Mouse (Mus musculus) forebrain, embryonic 10.5 days (tissue): ENCODE data around the gene Prap1. TPM values are rescaled to one million over a fixed set of nuclear protein-coding genes. Genes with fewer than 3 reads are reported as not detected.

Experiments used
- DNase-seq: peaks from one replicate; pipeline ENCODE4 v3.0.0-alpha.2; 2017; ENCODE audit warnings: low spot score; ENCODE audit errors: extremely low spot score
- H3K27ac ChIP-seq: fragments of 300-500 bp; sonication (generic); 2 replicates; pipeline ENCODE4 v1.5.1; 2016; ENCODE audit warnings: mild to moderate bottlenecking
- H3K27me3 ChIP-seq: fragments of 300-500 bp; sonication (generic); 2 replicates; pipeline ENCODE4 v1.6.1; 2016; ENCODE audit warnings: mild to moderate bottlenecking; ENCODE audit not compliant: poor library complexity, severe bottlenecking
- H3K36me3 ChIP-seq: fragments of 300-500 bp; sonication (generic); replicated peaks from 2 replicates; pipeline ENCODE4 v1.6.1; 2016; ENCODE audit warnings: mild to moderate bottlenecking, moderate library complexity
- H3K4me1 ChIP-seq: fragments of 300-500 bp; sonication (generic); 2 replicates; pipeline ENCODE4 v1.6.1; 2016
- H3K4me3 ChIP-seq: fragments of 300-500 bp; sonication (generic); 2 replicates; pipeline ENCODE4 v1.5.1; 2016; ENCODE audit warnings: mild to moderate bottlenecking, moderate library complexity
- H3K9me3 ChIP-seq: fragments of 300-500 bp; sonication (generic); 2 replicates; pipeline ENCODE4 v1.6.1; 2016; ENCODE audit warnings: mild to moderate bottlenecking, moderate library complexity
- WGBS: fragments of 180-500 bp; shearing (Covaris S2); methylation state at CpG from one replicate; pipeline ENCODE4 v1.1.7; 2016; 5-methylcytosine and 5-hydroxymethylcytosine counted together
- polyA plus RNA-seq: library from polyadenylated mRNA; unstranded; fragments of >200 nt; fragmentation: Nextera tagmentation; extraction: Ambion mirVana; gene quantifications from 2 replicates; pipeline ENCODE4 v1.2.1, GENCODE M21; 2016

The Prap1 gene
- polyA plus RNA-seq, 1 experiment from 2014 or later, result not detected

- WGBS, result 85% methylated on average over 1 of the region's 1 CpGs
- DNase-seq, result no peak
- H3K27me3 ChIP-seq, result peaks cover 25% of the 10 kb centered on the region
- H3K4me1 ChIP-seq, result peaks cover 19% of the 10 kb centered on the region
- H3K36me3 ChIP-seq, result no peaks in the 10 kb centered on the region
- no peak overlapping the region for H3K4me3 ChIP-seq
- no peaks in the 10 kb centered on the region for H3K9me3 ChIP-seq
- no peak overlapping the region for H3K27ac ChIP-seq
These were observed 5.3 kb downstream of the Prap1 start for GRCm38 (mm10) chr7:140098466-140098865.

- WGBS, result 79% methylated on average over 10 of the region's 10 CpGs
These were observed 8.3 kb downstream of the Prap1 start for GRCm38 (mm10) chr7:140101498-140101897.

GRCm38 (mm10) chr7:140101993-140102860 is 9.0 kb downstream of the Prap1 start, which contains the start of gene Fuom:
Gene Fuom (minus strand): TSS chr7:140102441.
- Histone ChIP-seq H3K36me3 (peaks cover 23% of the 10 kb centered on the region), H3K27me3 (peaks cover 25% of the 10 kb centered on the region), H3K9me3 (no peaks in the 10 kb centered on the region), H3K4me3 (peak within 1 kb of the TSS; percentile 58), H3K4me1 (peaks cover 19% of the 10 kb centered on the region), H3K27ac (peak within 1 kb of the TSS; percentile 70)
- 2% methylated on average over 30 of the region's 30 CpGs for WGBS
- peak; percentile 75 for DNase-seq

More at GRCm38 (mm10) chr7:140101498-140101897, 8.3 kb downstream of the Prap1 start:
- H3K4me3 ChIP-seq, result peak overlapping the region; percentile 58
- H3K27ac ChIP-seq, result peak overlapping the region; percentile 70; the same call in 1 of the 2 replicates
- H3K9me3 ChIP-seq, result no peaks in the 10 kb centered on the region
- peaks cover 19% of the 10 kb centered on the region for H3K4me1 ChIP-seq
- DNase-seq, result no peak
- H3K36me3 ChIP-seq, result peaks cover 16% of the 10 kb centered on the region
- H3K27me3 ChIP-seq, result peaks cover 25% of the 10 kb centered on the region

- no peak overlapping the region for H3K27ac ChIP-seq
- peaks cover 39% of the 10 kb centered on the region for H3K36me3 ChIP-seq
- H3K4me3 ChIP-seq, result no peak overlapping the region
- no peak for DNase-seq
- peaks cover 25% of the 10 kb centered on the region for H3K27me3 ChIP-seq
- H3K9me3 ChIP-seq, result no peaks in the 10 kb centered on the region
- WGBS, result 82% methylated on average over 4 of the region's 4 CpGs
- H3K4me1 ChIP-seq, result peaks cover 19% of the 10 kb centered on the region
These were observed 10.8 kb downstream of the Prap1 start for GRCm38 (mm10) chr7:140104009-140104408.

- H3K27ac ChIP-seq, result no peak overlapping the region
- H3K36me3 ChIP-seq, result peaks cover 62% of the 10 kb centered on the region
- no peaks in the 10 kb centered on the region for H3K27me3 ChIP-seq
- no peak for DNase-seq
- H3K4me3 ChIP-seq, result no peak overlapping the region
- 76% methylated on average over 3 of the region's 3 CpGs for WGBS
- no peaks in the 10 kb centered on the region for H3K9me3 ChIP-seq
- peaks cover 19% of the 10 kb centered on the region for H3K4me1 ChIP-seq
These were observed 18.7 kb downstream of the Prap1 start for GRCm38 (mm10) chr7:140111943-140112342.

- DNase-seq, result peak; percentile 26
- H3K4me1 ChIP-seq, result peaks cover 22% of the 10 kb centered on the region
These were observed 22.6 kb downstream of the Prap1 start, which contains the start of gene Paox for GRCm38 (mm10) chr7:140115583-140116328. Gene Paox (plus strand): TSS chr7:140115799.

GRCm38 (mm10) chr7:140116329-140117054 is 23.3 kb downstream of the Prap1 start, which contains the start of gene Echs1:
Gene Echs1 (minus strand): TSS chr7:140116476.
- 4% methylated on average over 28 of the region's 28 CpGs for WGBS
- Histone ChIP-seq H3K27ac (peak within 1 kb of the TSS; percentile 93), H3K36me3 (peaks cover 18% of the 10 kb centered on the region), H3K4me1 (peaks cover 22% of the 10 kb centered on the region), H3K9me3 (no peaks in the 10 kb centered on the region), H3K4me3 (peak within 1 kb of the TSS; percentile 78), H3K27me3 (no peaks in the 10 kb centered on the region)
- peak; percentile 85 for DNase-seq

More at GRCm38 (mm10) chr7:140115583-140116328, 22.6 kb downstream of the Prap1 start, which contains the start of gene Paox:
- Histone ChIP-seq H3K27ac (peak within 1 kb of the TSS; percentile 93), H3K9me3 (no peaks in the 10 kb centered on the region), H3K4me3 (peak within 1 kb of the TSS; percentile 78), H3K36me3 (peaks cover 25% of the 10 kb centered on the region), H3K27me3 (no peaks in the 10 kb centered on the region)
- 4% methylated on average over 23 of the region's 23 CpGs for WGBS

GRCm38 (mm10) chr7:140120484-140120883 is 27.3 kb downstream of the Prap1 start:
- no peak for DNase-seq
- 91% methylated on average over 2 of the region's 2 CpGs for WGBS
- Histone ChIP-seq H3K9me3 (no peaks in the 10 kb centered on the region), H3K4me1 (peaks cover 21% of the 10 kb centered on the region), H3K27ac (no peak overlapping the region), H3K27me3 (peaks cover 9% of the 10 kb centered on the region; the same call in 1 of the 2 replicates), H3K4me3 (no peak overlapping the region), H3K36me3 (no peaks in the 10 kb centered on the region)

GRCm38 (mm10) chr7:140121338-140121910 is 28.2 kb downstream of the Prap1 start:
- Histone ChIP-seq H3K27ac (no peak overlapping the region), H3K4me3 (no peak overlapping the region), H3K9me3 (no peaks in the 10 kb centered on the region), H3K27me3 (peaks cover 9% of the 10 kb centered on the region; the same call in 1 of the 2 replicates), H3K4me1 (peaks cover 22% of the 10 kb centered on the region), H3K36me3 (no peaks in the 10 kb centered on the region)
- no peak for DNase-seq
- WGBS, result 75% methylated on average over 13 of the region's 13 CpGs

- Histone ChIP-seq H3K27ac (no peak overlapping the region), H3K27me3 (peaks cover 9% of the 10 kb centered on the region; the same call in 1 of the 2 replicates), H3K4me1 (peaks cover 20% of the 10 kb centered on the region), H3K9me3 (no peaks in the 10 kb centered on the region), H3K4me3 (no peak overlapping the region), H3K36me3 (no peaks in the 10 kb centered on the region)
- no peak for DNase-seq
- 46% methylated on average over 4 of the region's 4 CpGs for WGBS
These were observed 29.6 kb downstream of the Prap1 start for GRCm38 (mm10) chr7:140122765-140123164.

GRCm38 (mm10) chr7:140124382-140124781 is 31.2 kb downstream of the Prap1 start:
- no peaks in the 10 kb centered on the region for H3K9me3 ChIP-seq
- 0 out of 2 replicates have a peak, but pooled peaks cover 2% of the 10 kb centered on the region for H3K36me3 ChIP-seq
- H3K27ac ChIP-seq, result no peak overlapping the region
- peaks cover 20% of the 10 kb centered on the region for H3K4me1 ChIP-seq
- H3K4me3 ChIP-seq, result no peak overlapping the region
- no peak for DNase-seq
- WGBS, result 98% methylated on average over 1 of the region's 1 CpGs
- peaks cover 9% of the 10 kb centered on the region; the same call in 1 of the 2 replicates for H3K27me3 ChIP-seq
